Mouse (Mus musculus) cerebellum, postnatal 25 days (tissue): ENCODE data around the gene A230072I06Rik.

Experiments
- DNase-seq, 2 experiments: peaks; one replicate each; pipeline ENCODE4 v3.0.0; 2021; ENCODE audit warnings: mixed read lengths in 2 of 2

A230072I06Rik gene

GRCm38 (mm10) chr8:12324561-12324960 is 45.9 kb downstream of the A230072I06Rik start:
- no peak for DNase-seq

- no peak for DNase-seq
These were observed 46.5 kb downstream of the A230072I06Rik start for GRCm38 (mm10) chr8:12324991-12325601.

- no peak for DNase-seq
These were observed 48.6 kb downstream of the A230072I06Rik start for GRCm38 (mm10) chr8:12327187-12327586.

- no peak for DNase-seq
These were observed 49.3 kb downstream of the A230072I06Rik start for GRCm38 (mm10) chr8:12327707-12328471.

- no peak for DNase-seq
These were observed 49.9 kb downstream of the A230072I06Rik start for GRCm38 (mm10) chr8:12328476-12328875.

- peak in 1 of 2 experiments; percentile 18 for DNase-seq
These were observed 51.4 kb downstream of the A230072I06Rik start for GRCm38 (mm10) chr8:12330066-12330465.
